Mouse (Mus musculus): Measurements from ENCODE around the gene Hdac9.

- TF ChIP-seq CTCF (IDR thresholded peaks at IDR 0.05; ENCODE audit: control insufficient read depth, insufficient read depth, insufficient read length) (no peak), CEBPB (IDR thresholded peaks at IDR 0.05; ENCODE audit: low read depth) (no peak), MAX (IDR thresholded peaks at IDR 0.05) (no peak), MYOG (IDR thresholded peaks at IDR 0.05; ENCODE audit: control insufficient read depth, extremely low read depth, insufficient read length) (no peak), MYOD1 (IDR thresholded peaks at IDR 0.05; ENCODE audit: control insufficient read depth, insufficient read length, low read depth) (no peak), USF1 (IDR thresholded peaks at IDR 0.05; ENCODE audit: low read depth) (no peak)
Measured at GRCm38 (mm10) chr12:34481702-34482101, 435.2 kb downstream of the Hdac9 start.

Measured in C2C12 (cell line).